8 mouse cellular contexts compared by ENCODE assay signal in the genomic region with DNA sequence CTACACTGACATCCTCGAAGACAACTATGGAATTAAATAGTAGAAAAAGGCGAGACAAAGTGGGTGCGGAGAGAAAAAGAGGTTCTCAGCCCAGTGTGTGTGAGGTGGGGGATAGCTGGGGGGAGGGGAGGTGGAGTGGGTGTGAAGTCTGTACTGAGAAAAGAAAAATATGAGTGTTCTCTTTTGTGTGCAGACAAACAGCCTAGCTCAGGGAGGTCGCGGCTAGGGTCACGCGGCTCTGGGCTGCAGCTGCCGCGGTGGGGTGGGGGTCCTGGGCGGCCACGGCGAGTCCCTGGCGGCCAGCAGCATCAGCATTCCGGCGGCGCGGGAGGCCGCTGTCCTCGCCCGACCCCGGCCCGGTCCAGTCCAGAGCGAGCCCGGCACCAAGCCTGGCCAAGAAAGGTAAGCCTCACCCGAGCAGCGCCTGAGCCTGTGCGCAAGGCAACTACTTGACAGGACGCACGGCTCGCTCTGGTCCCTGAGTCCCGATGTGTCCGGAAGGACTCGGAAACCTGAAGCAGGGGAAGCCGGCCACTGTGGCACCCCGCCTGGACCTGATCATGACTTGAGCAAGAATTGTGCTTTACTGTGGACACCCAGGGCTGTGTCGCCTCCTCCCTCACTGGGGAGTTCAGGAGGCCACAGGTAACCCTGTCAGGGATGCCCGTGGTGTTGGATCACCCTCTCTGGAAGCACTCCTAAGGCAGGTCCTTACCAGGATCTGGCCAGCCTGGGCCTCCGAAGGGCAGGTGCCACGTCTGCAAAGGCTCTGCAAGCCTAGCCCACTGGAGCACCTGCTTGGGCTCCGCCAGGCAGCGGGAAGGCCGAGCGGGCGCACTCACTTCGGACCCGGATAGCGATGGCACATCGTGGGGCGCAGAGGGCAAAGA.
DNase-seq lines count a peak whose midpoint lies in the region; ATAC-seq and TF ChIP-seq lines count a peak whose summit lies in the region.

No protein-coding gene starts in this region.

- whole genome bisulfite sequencing in hindbrain, postnatal 0 days = 3% methylated on average over 49 of the region's 49 CpGs
- WGBS in midbrain, embryonic 16.5 days = 3% methylated on average over 49 of the region's 49 CpGs

- TF ChIP-seq CTCF in hindbrain, postnatal 0 days (IDR thresholded peaks at IDR 0.05; ENCODE audit: low read depth) = no peak

- peaks cover 3% of the 10 kb centered on the region; the same call in 1 of the 2 replicates for H3K4me1 ChIP-seq in hindbrain, postnatal 0 days (ENCODE audit: insufficient read depth, low read length)
- peaks cover 26% of the 10 kb centered on the region for H3K4me1 ChIP-seq in midbrain, embryonic 16.5 days (ENCODE audit: control insufficient read depth, insufficient read depth, low read length)

- H3K9me3 ChIP-seq in hindbrain, postnatal 0 days (ENCODE audit: low read length) = no peaks in the 10 kb centered on the region
- H3K9me3 ChIP-seq in midbrain, embryonic 16.5 days (replicated peaks; ENCODE audit: control insufficient read depth, low read length, poor library complexity, severe bottlenecking) = no peaks in the 10 kb centered on the region

- H3K9ac ChIP-seq in hindbrain, postnatal 0 days (replicated peaks; ENCODE audit: low read length) = no peak overlapping the region
- H3K9ac ChIP-seq in midbrain, embryonic 16.5 days (ENCODE audit: low read depth, low read length) = 0 out of 2 replicates have a peak overlapping the region, but pooled peaks have one; percentile 34

- H3K27ac ChIP-seq in hindbrain, postnatal 0 days = no peak overlapping the region
- peak overlapping the region; percentile 28; the same call in 1 of the 2 replicates for H3K27ac ChIP-seq in midbrain, embryonic 16.5 days (ENCODE audit: low read length)

- H3K27me3 ChIP-seq in hindbrain, postnatal 0 days (ENCODE audit: insufficient read depth, low read length) = peaks cover 44% of the 10 kb centered on the region
- peaks cover 40% of the 10 kb centered on the region for H3K27me3 ChIP-seq in midbrain, embryonic 16.5 days (ENCODE audit: control insufficient read depth, insufficient read depth, low read depth, low read length)

- ATAC-seq in hindbrain, postnatal 0 days = no peak
- ATAC-seq in midbrain, embryonic 16.5 days = no peak
- no peak for ATAC-seq in CD4-positive, CD25-positive, alpha-beta regulatory T cell, adult 4 months

- DNase-seq in adrenal gland, adult (ENCODE audit: inconsistent age in 2 of 2, low spot score in 1 of 2) = peak; percentile 32 to 52
- DNase-seq in adrenal gland, adult 18-20 months (ENCODE audit: low spot score in 2 of 2) = no peak
- DNase-seq in embryo, embryonic 11 days = peak; percentile 75
- DNase-seq in hindbrain, postnatal 0 days (ENCODE audit: low spot score) = no peak
- DNase-seq in spleen, adult 18-20 months = no peak
- DNase-seq in layer of hippocampus, postnatal 25 days (ENCODE audit: extremely low spot score in 1 of 2, low spot score in 1 of 2) = no peak

- no peaks in the 10 kb centered on the region for H3K36me3 ChIP-seq in hindbrain, postnatal 0 days (ENCODE audit: insufficient read depth, low read length)
- no peaks in the 10 kb centered on the region for H3K36me3 ChIP-seq in midbrain, embryonic 16.5 days (ENCODE audit: control insufficient read depth, insufficient read depth, low read length)

- no peak overlapping the region for H3K4me3 ChIP-seq in hindbrain, postnatal 0 days (ENCODE audit: low read length)
- peak overlapping the region; percentile 24 for H3K4me3 ChIP-seq in midbrain, embryonic 16.5 days (ENCODE audit: low read depth, low read length)

- H3K4me2 ChIP-seq in hindbrain, postnatal 0 days (ENCODE audit: low read depth, low read length) = peak overlapping the region; percentile 35
- peak overlapping the region; percentile 44 for H3K4me2 ChIP-seq in midbrain, embryonic 16.5 days (ENCODE audit: low read length)

Comparison
In these comparisons a context has a peak if more than half of its experiments do, and no peak if none do; other contexts are left out.
1. DNase-seq: peak in adrenal gland, adult (2 of 2) and embryo, embryonic 11 days (single experiment); none in adrenal gland, adult 18-20 months (0 of 2), hindbrain, postnatal 0 days (single experiment), spleen, adult 18-20 months (0 of 2) and layer of hippocampus, postnatal 25 days (0 of 2).